Mouse (Mus musculus) brain, embryonic 14.5 days (tissue): ENCODE measurements at regions not wholly inside any gene's neighbourhood (a gene's known extent, or its start where the extent isn't known, plus 50 kb on each side); places are given as distances from the start of the nearest gene placed in this dataset.
A peak's percentile ranks its signal among the peaks of the same experiment; 100 is the strongest.

Source experiments
- DNase-seq: peaks from one replicate; pipeline ENCODE4 v3.0.0-alpha.2; 2011; ENCODE audit warnings: low read depth
- CTCF ChIP-seq: fragments of 200-500 bp; IDR thresholded peaks from 2 replicates; pipeline ENCODE4 v1.5.1; 2012; ENCODE audit warnings: inconsistent platforms, mild to moderate bottlenecking, moderate library complexity, borderline replicate concordance; ENCODE audit not compliant: insufficient read depth, insufficient read length; ENCODE audit errors: extremely low read depth
- POLR2A ChIP-seq: fragments of 200-500 bp; IDR thresholded peaks from 2 replicates; pipeline ENCODE4 v1.6.1; 2012; ENCODE audit warnings: mild to moderate bottlenecking, inconsistent platforms, borderline replicate concordance; ENCODE audit not compliant: poor library complexity, insufficient read depth, insufficient read length, severe bottlenecking; ENCODE audit errors: extremely low read depth

DNA sequence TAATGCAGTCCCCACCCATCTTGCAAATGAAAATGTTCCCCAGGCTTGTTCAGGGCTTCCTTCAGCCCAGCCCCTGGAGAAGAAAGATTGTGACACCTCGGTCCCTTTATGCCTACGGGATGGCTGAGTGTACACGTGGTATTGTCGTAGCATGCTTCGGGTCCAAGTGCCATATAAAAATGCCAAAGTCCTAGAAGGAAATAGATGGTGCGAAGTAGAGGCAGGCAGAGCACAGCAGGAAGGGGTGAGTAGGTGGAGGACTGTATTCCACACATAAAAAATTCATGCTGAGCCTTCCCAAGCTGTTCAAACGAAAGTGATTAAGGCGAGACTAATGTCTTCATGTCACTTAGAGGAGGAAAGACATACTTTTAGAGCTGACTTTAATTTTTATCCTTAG lies 281.1 kb downstream of the Stim2 start:
- TF ChIP-seq CTCF: no peak
- no peak for TF ChIP-seq POLR2A
- no peak for DNase-seq

DNA sequence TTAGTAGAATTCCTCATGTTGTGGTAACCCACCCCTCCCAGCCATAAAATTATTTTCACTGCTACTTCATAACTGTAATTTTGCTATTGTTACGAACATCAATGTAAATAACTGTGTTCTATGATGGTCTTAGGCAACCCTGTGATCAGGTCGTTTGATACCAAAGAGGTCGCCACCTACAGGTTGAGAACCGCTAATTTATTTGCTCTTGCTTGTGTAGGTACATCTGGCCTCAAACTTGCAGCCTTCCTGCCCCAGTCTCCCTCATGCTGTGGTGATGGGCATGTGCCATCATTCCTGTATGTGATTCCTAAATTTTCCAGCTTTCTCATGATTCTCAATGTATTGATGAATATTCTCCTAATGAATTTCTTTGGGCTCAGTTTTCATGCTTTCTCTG lies 282.4 kb downstream of the Stim2 start:
- TF ChIP-seq CTCF (peak; percentile 25; the same call in 1 of the 2 replicates), POLR2A (no peak)
- DNase-seq: no peak

DNA sequence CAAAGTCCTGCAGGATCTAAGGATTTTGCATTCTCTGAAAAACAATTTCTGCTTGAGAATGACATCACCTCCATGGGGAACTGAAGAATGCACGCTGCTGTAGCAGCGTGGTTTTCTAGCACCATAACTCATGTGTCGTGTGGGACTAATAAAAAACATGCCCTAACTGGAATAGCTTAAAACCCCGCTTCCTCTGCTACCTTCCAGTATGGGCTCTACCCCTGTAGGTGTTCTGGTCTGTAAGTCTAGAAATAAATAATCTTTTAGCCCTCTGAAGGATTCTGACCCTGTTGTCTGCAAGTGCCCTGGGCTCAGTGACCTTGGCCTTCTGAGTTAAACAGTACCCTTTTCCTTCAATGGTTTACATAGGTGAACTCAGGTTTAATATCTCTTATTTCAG lies 282.8 kb downstream of the Stim2 start:
- no peak for DNase-seq
- no peak for TF ChIP-seq POLR2A
- no peak for TF ChIP-seq CTCF

DNA sequence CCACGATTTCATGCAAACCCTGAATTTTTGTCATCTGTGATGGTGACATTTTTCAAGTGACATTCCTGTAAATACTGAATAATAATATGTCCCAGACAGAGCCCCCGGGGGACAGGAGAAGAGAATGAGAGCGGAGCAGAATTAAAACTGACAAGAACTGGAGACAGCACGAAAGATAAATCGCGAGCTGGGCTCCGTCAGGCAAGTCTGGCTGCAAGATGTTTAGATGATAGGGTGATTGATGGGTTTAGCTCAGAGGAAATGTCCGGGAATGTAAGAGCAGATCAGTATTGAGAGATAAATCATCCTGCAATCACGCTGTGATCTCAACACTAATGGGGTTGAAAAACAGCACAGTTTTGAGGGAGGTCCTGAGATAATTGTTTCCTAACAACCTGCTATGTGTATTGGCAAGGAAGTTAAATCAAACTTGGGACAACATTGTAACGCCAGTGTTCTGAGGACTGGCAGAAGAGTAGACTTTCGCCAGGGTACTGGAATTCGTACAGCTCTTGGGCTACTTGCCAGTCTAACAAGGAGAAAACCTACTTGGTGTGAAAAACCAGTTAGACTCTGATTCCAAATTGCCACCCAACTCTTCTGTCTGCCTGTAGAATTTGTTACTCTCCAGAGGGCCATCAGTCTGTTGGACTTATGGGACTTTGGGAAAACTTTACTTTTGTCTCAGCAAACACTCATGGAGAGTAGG lies 292.2 kb downstream of the Stim2 start:
- peak; percentile 46 for DNase-seq
- TF ChIP-seq CTCF (no peak), POLR2A (no peak)

DNA sequence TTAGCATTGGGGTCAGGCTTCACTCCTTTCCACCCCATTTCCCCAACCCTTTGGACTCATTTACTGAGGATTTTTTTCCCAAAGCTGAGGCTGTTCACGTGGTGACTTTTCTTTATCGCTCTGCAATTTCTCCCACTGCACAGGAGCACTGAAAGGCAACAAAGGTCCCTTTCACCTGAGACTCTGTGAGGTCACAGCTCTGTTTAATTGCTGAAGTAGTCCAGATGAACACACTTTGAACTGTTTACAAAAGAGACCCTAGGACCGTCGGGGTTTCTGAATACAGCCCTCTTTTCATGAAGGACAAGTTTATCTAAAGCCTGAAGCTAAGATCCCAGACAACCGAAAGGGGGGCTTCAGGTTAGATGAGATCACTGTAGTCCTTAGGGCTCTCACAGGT lies 293.6 kb downstream of the Stim2 start:
- peak; percentile 39 for DNase-seq
- no peak for TF ChIP-seq POLR2A

DNA sequence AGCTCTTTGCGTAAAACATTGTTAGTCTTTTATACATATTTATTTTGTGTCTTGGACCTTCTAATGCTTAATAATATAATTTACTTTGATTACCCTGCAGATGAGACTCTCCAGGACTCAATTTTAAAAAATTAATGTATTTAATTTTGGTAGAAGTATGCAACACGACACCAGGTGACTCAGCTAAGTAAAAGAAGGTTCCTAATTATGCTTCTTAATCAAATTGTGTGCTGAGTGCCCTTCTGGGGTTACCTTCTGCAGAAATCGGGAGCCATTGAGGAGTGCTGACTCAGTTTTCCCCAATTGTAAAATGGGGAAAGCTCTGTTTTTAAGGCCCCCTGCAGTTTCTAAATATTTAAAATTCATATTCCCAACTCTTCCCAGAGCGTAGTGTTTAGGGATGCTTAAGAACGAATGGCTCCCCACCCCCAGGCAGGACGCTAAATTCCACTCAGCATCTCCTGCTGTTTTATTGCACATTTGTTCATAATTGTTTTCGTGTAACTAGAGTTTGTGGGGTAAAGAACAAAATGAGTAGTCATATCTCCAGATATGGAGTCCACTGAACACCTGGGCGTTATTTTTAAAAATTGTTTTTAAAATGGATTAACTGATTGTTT lies 315.5 kb downstream of the Stim2 start:
- DNase-seq: no peak
- TF ChIP-seq POLR2A (no peak), CTCF (no peak)

DNA sequence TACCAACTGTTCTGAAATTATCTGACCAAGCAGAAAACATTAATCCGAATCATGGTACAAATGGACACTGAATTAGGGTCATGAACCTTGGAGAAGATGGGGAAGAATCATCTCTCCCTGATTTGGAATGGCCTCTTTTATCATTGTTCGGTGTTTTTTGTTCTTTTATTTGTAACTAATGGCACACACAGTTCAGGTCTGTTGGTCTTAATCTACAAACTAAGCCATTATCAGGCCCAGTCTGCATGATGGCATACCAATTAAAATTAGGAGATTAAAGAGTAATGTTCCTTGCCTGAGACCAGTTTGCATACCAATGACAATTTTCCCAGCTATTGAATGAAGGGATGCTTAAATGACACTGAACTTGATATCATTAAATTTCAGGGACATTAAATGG lies 332.1 kb downstream of the Stim2 start:
- peak; percentile 23 for DNase-seq
- TF ChIP-seq POLR2A (no peak), CTCF (no peak)

DNA sequence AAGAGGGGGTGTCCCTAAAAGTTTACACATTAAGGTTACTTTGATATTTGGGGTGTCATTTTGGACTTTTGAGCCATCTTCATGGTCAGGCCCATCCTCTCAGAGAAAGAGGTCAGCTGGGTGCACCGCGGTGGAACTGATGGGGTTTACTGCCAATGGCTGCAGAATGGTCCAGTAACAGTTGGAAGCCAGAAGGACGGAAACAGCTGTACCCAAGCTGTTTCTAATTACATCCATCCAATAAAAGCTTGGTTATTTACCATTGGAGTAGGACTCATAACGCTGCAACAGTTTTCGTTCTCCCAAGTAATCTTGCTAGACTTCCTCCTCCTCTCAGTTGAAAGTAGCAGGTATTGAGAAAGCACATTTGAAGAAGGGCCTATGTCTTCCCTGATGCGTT lies 344.7 kb downstream of the Stim2 start:
- TF ChIP-seq CTCF (no peak), POLR2A (no peak)

DNA sequence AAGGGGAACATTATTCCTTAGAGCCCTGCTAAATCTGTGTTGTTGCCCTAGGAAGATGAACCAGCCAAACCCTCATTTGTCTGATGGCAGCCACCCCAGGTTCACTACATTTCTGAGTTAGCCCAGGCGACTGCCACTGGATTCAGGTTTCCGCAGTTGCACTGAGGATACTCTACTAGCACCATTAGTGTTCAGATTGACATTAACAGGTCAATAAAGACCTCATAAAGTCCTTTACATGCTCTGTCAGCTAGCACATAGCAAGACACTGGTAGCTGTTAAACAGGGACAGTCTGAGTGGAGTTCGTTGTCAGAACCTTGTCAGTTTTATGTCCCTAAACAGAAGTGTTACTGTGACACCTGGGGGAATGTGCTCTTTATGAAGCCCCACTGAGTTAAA lies 345.1 kb downstream of the Stim2 start:
- DNase-seq: no peak
- no peak for TF ChIP-seq CTCF
- no peak for TF ChIP-seq POLR2A

More for the DNA sequence above, 344.7 kb downstream of the Stim2 start:
- no peak for DNase-seq

DNA sequence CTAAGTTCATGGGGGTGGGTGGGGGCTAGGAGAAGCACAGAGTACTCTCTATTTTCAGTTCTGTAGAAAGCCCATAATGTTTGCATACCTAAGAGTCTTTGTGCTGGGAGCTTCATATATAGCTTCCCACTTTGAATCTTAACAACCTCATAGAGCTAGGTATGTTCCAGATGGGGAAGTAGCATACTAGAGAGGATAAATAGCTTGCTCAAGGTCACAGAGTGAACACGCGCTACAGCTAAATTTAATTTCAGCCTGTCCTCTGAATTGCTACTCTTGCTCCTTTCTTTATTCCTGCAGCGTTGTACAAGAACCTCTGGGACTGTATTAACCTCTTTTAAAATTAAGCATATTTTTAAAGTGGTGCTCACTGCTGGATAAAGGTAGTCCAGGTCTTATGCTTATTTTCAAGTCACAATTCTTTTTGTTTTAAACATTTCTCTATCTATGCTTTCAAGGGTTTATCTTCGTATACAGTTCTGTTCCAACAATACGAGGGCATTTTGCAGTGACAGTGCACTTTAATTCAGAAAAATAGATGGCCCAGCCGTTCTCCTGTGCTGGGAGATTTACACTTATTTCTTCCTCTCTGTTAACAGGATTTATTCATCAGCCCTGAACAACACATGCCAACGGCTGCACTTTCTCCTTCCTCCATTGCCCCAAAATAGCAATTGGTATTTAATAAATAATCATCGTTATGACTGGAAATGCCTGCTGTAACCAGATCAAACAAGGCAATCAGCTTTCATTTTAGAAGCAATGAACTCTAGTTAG lies 350.7 kb downstream of the Stim2 start:
- DNase-seq: no peak
- TF ChIP-seq CTCF (no peak), POLR2A (no peak)

DNA sequence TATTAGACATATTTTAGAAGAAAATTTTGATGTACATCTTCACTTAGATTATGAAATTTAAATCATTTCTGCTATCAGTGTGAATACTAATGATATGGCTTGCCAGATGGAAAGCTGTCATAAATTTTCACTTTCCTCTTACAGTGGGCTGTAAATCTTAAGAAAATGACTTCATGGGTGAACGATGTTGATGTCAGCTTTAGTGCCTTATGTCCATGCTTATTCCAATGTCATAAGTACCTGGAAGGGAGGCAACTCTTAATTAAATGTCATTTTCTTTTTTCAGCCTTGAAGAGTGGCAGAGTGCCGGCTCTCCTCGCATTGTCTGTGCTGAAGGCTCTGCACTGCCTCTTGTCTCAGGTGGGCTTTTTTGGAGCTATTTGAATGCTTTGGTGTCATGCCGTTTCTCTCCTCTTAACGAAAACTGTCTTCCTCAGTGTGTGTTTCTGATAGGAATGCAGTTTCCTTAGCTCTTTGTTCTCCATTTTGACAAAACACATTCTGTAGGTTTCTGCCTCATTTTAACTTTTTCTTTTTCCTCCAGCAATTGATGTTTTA lies 351.6 kb downstream of the Stim2 start:
- DNase-seq: peak; percentile 55
- TF ChIP-seq CTCF (no peak), POLR2A (no peak)

DNA sequence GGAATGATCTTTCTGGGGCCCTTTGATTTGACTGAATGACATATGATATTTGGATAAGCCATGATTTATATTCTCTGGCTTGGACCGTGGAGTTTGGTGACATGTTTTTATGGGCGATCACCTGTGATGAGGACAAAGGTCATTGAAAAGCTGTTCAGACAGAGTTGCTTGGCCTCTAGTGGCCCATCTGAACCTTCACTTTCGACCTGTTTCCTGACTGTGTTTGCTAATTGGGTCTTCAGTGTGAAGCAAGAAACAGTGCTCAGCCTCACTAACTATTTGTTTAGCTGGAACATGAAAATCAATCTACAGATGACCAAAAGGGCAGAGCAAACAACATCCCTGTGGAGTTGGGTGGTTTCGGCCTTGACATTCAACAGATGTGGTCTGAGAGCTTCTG lies 357.8 kb downstream of the Stim2 start:
- TF ChIP-seq CTCF (no peak), POLR2A (no peak)
- DNase-seq: no peak
